ENCODE assay signal across 12 mouse cellular contexts in genomic region chr12:79883651-79884050, GRCm38 (mm10).
"Had no signal": no experiment of that assay in that cellular context is flagged by ENCODE, and none has a peak within 500 bp of the region (broad histone marks: within the 10 kb centered on the region; RNA-seq: fewer than 3 reads in every experiment).

No protein-coding gene starts in this region.

- DNase-seq: gastrocnemius, adult 2 months; gastrocnemius, postnatal 10 days; gastrocnemius, postnatal 25 days; heart, postnatal 14 days; heart, postnatal 4 days; kidney, adult 18-20 months; kidney, adult 8-10 months; kidney, postnatal 10 days; kidney, postnatal 25 days; kidney, postnatal 4 days; liver; liver, embryonic 13.5 days had no signal
